Mouse (Mus musculus) thymus, adult 2 months (tissue): ENCODE results near the gene Snhg11. TPM values are rescaled to one million over a fixed set of nuclear protein-coding genes. Genes with fewer than 3 reads are reported as not detected.

Experiments
- DNase-seq: peaks from one replicate; pipeline ENCODE4 v3.0.0; 2021
- H3K27ac ChIP-seq: fragments of 200-500 bp; 2 replicates; pipeline ENCODE4 v1.5.1; 2012; ENCODE audit warnings: low read length, control low read depth; ENCODE audit not compliant: control insufficient read depth, insufficient read depth
- H3K27me3 ChIP-seq: fragments of 200-500 bp; 2 replicates; pipeline ENCODE4 v1.6.1; 2012; ENCODE audit warnings: mild to moderate bottlenecking, low read length, moderate library complexity, mixed read lengths; ENCODE audit not compliant: control insufficient read depth, insufficient read depth
- H3K36me3 ChIP-seq: fragments of 200-500 bp; 2 replicates; pipeline ENCODE4 v1.6.1; 2012; ENCODE audit warnings: mild to moderate bottlenecking, low read length, moderate library complexity; ENCODE audit not compliant: control insufficient read depth, insufficient read depth
- H3K4me1 ChIP-seq: fragments of 200-500 bp; replicated peaks from 2 replicates; pipeline ENCODE4 v1.6.1; 2012; ENCODE audit warnings: low read length; ENCODE audit not compliant: control insufficient read depth, insufficient read depth
- H3K4me3 ChIP-seq: fragments of 200-500 bp; 2 replicates; pipeline ENCODE4 v1.5.1; 2012; ENCODE audit warnings: mild to moderate bottlenecking, low read length, control low read depth, moderate library complexity; ENCODE audit not compliant: control insufficient read depth, insufficient read depth
- CTCF ChIP-seq: fragments of 200-500 bp; IDR thresholded peaks from 2 replicates; pipeline ENCODE4 v1.5.1; 2012; ENCODE audit warnings: mild to moderate bottlenecking, control low read depth, low read length, moderate library complexity, borderline replicate concordance; ENCODE audit not compliant: control insufficient read depth, poor library complexity, insufficient read depth; ENCODE audit errors: extremely low read depth
- POLR2A ChIP-seq: fragments of 200-500 bp; IDR thresholded peaks from 2 replicates; pipeline ENCODE4 v1.6.1; 2012; ENCODE audit warnings: mild to moderate bottlenecking, low read length, control low read depth, moderate library complexity; ENCODE audit not compliant: control insufficient read depth, poor library complexity, insufficient read depth; ENCODE audit errors: extremely low read depth
- WGBS: fragments of 180-500 bp; shearing (Covaris S2); methylation state at CpG from one replicate; pipeline ENCODE4 v1.1.7; 2018; 5-methylcytosine and 5-hydroxymethylcytosine counted together
- polyA plus RNA-seq: library from polyadenylated mRNA; depleted of rRNA; stranded (reverse); fragments of >200 nt; gene quantifications from 2 replicates; pipeline ENCODE4 v1.2.3, GENCODE M21; 2012; rRNA removed

Gene Snhg11
- polyA plus RNA-seq, 1 experiment, result 16.1 TPM

DNA sequence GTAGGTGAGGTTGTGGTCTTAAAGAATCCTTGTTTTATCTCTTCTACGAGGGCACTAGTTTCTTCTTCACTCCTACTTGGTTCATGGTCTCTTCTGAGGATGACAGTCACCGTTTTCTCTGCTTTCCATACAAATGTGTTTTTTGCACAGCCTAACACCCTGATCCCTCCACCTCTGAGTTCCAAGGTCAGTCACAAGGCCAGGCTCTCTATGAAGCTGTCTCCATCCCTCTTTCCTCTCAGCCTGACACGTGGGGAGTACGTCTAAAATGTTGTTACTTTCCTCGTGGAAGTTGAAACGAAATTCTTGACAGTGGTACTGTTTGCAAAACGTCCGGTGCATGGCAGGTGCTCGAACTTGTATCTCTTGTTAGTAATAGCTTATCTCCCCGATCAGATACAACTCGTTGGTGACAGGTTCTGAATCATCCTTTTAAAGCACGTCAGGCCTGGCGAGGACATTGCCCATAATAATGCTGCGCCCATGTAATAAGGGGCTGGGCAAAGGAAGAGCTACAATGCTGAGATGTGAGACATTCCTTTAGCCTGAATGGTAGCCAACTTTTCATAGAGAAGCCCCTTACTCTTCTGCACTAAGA lies 33.7 kb downstream of the Snhg11 start:
- DNase-seq, result no peak
- WGBS, result 48% methylated on average over 14 of the region's 14 CpGs
- no peak overlapping the region for H3K27ac ChIP-seq
- TF ChIP-seq POLR2A (no peak), CTCF (no peak)
- peaks cover 7% of the 10 kb centered on the region for H3K4me1 ChIP-seq
- no peaks in the 10 kb centered on the region for H3K27me3 ChIP-seq
- H3K36me3 ChIP-seq, result no peaks in the 10 kb centered on the region
- no peak overlapping the region for H3K4me3 ChIP-seq

DNA sequence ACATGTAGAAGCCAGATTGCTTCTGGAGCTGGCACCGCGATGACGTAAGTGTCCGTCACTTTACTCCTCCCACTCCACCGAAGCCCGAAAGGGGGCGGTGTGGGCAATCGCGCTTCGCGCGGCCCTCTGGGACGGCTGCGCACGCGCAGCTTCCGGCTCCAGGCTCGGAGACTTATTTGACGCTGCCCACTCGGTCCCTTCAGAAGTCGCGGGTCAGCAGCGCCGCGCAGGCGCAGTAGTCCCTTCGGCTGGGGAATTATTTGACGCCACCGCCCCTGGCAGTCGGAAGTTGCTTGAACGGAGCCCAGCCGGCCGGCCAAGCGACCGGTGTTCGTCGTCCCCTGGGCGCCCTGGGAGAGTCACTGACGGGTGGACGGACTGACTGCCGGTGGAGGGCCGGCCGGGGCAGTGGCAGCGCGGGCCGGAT lies 34.2 kb downstream of the Snhg11 start, which contains the start of gene Ralgapb:
TSS of gene Ralgapb (plus strand) at position 254 of the 427 bp plus-strand sequence.
- H3K27me3 ChIP-seq, result no peaks in the 10 kb centered on the region
- peak within 1 kb of the TSS; percentile 67 for H3K4me3 ChIP-seq
- peaks cover 7% of the 10 kb centered on the region for H3K4me1 ChIP-seq
- H3K27ac ChIP-seq, result no peak within 1 kb of the TSS
- no peaks in the 10 kb centered on the region for H3K36me3 ChIP-seq
- peak; percentile 98 for DNase-seq
- under 1% methylated on average over 46 of the region's 46 CpGs for WGBS
- TF ChIP-seq CTCF (peak; percentile 75), POLR2A (peak; percentile 59; the same call in 1 of the 2 replicates)

DNA sequence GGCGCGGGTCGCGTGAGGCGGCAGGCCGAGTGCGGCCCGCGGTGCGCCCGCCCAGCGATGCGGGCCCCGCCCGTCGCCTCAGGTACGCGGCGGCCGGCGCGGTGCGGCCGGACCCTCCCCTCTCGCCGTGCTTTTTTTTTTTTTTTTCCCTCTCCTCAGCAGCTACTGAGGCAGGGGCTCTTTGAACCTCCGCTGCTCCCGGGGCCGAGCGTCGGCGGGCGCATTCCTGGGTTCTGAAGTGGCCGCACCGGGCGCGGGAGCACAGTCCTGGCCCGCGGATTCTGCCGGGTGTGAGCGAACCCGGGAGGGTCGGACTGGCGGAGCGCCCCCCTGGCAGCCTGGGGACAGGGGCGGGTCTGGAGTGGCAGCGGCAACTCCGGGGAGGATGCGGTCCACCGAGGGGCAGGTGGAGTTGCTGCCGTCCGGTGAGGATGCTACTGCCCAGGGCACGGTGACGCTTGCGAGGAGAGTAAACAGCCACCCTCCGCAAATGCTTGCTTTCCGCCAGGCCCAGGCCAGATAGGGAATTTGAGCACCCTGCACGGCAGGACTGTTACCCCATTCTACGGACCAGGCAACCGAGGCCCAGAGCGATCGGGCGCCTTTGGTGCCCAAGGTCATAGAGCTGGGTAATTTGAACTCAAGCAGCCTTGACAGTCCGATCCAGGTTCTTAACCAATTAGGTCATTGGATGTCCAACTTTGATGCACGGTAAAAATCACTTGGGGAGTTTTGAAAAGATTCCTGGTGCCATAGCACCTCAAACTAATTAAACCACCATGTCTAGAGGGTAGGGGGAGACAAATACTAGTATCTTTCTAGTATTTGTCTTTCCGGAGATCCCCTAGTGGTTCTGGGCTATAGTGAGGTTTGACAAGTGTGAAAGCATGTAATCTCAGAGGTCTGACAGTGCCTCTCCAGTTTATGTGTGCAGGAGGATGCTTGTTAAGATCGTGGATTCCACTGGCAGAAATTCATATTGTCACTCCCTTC lies 34.9 kb downstream of the Snhg11 start:
- no peaks in the 10 kb centered on the region for H3K27me3 ChIP-seq
- no peaks in the 10 kb centered on the region for H3K36me3 ChIP-seq
- DNase-seq, result peak; percentile 44
- H3K27ac ChIP-seq, result no peak overlapping the region
- TF ChIP-seq POLR2A (0 out of 2 replicates have a peak, but pooled peaks have one; percentile 4), CTCF (no peak)
- H3K4me1 ChIP-seq, result peaks cover 7% of the 10 kb centered on the region
- H3K4me3 ChIP-seq, result peak overlapping the region; percentile 67
- WGBS, result 4% methylated on average over 48 of the region's 67 CpGs

DNA sequence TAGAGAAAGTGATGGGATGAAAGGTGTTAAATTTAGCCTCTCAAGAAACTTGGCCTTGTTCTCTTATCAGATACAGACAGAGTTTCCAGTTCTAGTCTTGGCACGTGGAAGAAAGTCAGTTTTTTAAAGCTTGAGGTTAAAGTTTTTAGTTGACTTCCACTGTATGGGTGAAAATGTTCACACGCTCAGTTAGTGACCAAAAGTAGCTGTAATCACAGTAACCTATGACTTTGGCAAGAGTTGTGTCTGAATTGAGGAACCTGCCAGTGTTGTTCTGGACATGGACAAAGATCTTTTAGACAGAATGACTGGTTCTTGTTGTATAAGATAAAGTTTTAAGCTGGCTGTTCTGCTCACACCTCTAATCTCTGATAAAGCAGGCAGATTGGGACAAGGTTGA lies 37.8 kb downstream of the Snhg11 start:
- Histone ChIP-seq H3K27me3 (no peaks in the 10 kb centered on the region), H3K4me3 (no peak overlapping the region), H3K36me3 (no peaks in the 10 kb centered on the region), H3K27ac (no peak overlapping the region), H3K4me1 (peaks cover 7% of the 10 kb centered on the region)
- no peak for DNase-seq
- no peak for TF ChIP-seq CTCF
- no peak for TF ChIP-seq POLR2A
- WGBS, result 56% methylated on average over 2 of the region's 2 CpGs

DNA sequence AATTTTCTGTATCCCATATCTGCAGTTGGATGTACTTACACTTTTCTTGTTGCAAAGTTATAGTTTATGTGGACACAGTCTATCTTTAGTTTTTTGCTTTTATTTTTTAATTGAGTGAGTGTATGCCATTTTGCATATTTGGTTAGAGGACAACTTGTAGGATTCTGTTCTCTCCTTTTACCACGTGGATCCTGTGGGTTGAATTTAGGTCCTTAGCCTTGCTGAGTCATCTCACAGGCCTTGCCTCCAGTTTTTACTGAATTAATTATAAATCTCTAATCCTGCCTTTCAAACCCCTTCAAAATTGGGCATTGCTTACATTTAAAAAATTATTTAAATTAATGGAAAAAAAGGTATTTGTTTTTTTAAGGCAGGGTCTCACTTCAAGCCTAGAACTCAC lies 40.4 kb downstream of the Snhg11 start:
- no peak overlapping the region for H3K4me3 ChIP-seq
- H3K36me3 ChIP-seq, result no peaks in the 10 kb centered on the region
- TF ChIP-seq POLR2A (no peak), CTCF (no peak)
- DNase-seq, result no peak
- no peak overlapping the region for H3K27ac ChIP-seq
- peaks cover 1% of the 10 kb centered on the region; the same call in 1 of the 2 replicates for H3K4me1 ChIP-seq
- no peaks in the 10 kb centered on the region for H3K27me3 ChIP-seq
- WGBS, result 22% methylated on average over 1 of the region's 1 CpGs

DNA sequence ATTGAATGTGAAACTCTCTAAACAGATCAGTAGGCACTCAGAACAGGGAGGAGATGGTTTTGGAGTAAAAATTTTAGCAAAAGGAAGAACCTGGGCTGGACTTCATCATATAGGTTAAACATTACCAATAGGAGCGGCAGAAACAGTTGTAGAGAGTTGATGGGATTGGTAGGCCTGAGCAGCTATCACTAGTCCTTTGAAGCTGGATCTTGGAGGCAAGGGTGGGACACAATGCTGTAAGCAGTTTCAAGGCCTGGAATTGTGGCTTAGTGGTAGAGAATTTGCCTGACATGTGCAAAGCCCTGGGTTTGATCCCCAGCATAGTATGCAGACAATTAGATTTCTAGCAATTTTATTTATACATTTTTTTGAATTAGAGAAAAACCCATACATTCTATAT lies 43.2 kb downstream of the Snhg11 start:
- TF ChIP-seq CTCF (no peak), POLR2A (no peak)
- no peak for DNase-seq
- Histone ChIP-seq H3K36me3 (no peaks in the 10 kb centered on the region; the same call in 1 of the 2 replicates), H3K4me1 (no peaks in the 10 kb centered on the region), H3K4me3 (no peak overlapping the region), H3K27me3 (no peaks in the 10 kb centered on the region), H3K27ac (no peak overlapping the region)
- 100% methylated on average over 1 of the region's 1 CpGs for WGBS

Other genes with a start within 250 kb of the Snhg11 start
- 32.8 and 37.6 TPM in 2 replicates for gene Tgm2, start 229.2 kb upstream of the Snhg11 start, polyA plus RNA-seq
- gene D630003M21Rik, start 146.4 kb upstream of the Snhg11 start, polyA plus RNA-seq, result 2.2 and 3.1 TPM in 2 replicates
- 0.06 and 0.32 TPM in 2 replicates for gene Bpi, start 117.5 kb upstream of the Snhg11 start, polyA plus RNA-seq
- 6.2 and 12.1 TPM in 2 replicates for gene Lbp, start 69.1 kb upstream of the Snhg11 start, polyA plus RNA-seq
- gene Ralgapb, start 34.2 kb downstream of the Snhg11 start, polyA plus RNA-seq, result 43.8 and 47.8 TPM in 2 replicates
- 20.8 and 23.1 TPM in 2 replicates for gene Adig, start 127.0 kb downstream of the Snhg11 start, polyA plus RNA-seq
- 0.06 and 0.24 TPM in 2 replicates for gene Arhgap40, start 137.2 kb downstream of the Snhg11 start, polyA plus RNA-seq
- gene Slc32a1, start 235.1 kb downstream of the Snhg11 start, polyA plus RNA-seq, result 0.11 and 0.13 TPM in 2 replicates
- 24.8 and 26.2 TPM in 2 replicates for gene Actr5, start 249.2 kb downstream of the Snhg11 start, polyA plus RNA-seq